Mouse (Mus musculus) spleen, postnatal 14 days (tissue): ENCODE measurements around the gene 2900026A02Rik.

Source experiments
- DNase-seq, 2 experiments: peaks; one replicate each; pipeline ENCODE4 v3.0.0; 2021 to 2022; ENCODE audit warnings: low spot score in 2 of 2

The 2900026A02Rik gene

DNA sequence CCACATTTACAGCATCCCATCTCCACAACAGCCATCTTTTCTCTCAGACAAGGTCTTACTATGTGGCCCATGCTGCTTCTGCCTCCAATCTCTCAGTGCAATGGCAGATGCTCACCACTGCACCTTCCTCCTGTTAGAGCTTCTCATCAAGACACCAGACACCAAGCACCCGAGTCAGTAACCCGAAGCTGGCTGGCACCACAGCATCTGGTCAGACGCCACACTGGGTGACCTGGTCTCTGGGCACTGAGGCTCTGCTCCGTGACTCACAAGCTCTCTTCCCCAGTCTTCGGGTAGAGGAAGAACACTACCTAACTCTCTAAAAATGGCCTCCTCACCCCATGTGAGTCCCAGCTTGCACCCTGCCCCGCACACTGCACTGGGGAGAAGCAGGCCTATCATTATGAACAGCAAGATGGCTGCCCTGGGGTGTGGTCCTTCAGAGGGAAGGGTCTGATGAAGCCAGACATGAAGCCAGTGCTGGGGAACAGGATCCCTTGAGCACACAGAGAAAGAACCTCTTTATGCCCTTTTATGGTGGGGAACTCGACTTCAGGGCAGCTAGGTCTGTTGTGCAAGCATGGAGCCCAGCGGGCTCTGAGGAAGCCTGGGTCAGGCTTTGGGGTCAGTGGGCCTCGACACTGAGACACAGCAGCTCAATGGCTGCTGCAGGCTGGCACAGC, 70.0 kb downstream of the 2900026A02Rik start:
- DNase-seq = no peak

DNA sequence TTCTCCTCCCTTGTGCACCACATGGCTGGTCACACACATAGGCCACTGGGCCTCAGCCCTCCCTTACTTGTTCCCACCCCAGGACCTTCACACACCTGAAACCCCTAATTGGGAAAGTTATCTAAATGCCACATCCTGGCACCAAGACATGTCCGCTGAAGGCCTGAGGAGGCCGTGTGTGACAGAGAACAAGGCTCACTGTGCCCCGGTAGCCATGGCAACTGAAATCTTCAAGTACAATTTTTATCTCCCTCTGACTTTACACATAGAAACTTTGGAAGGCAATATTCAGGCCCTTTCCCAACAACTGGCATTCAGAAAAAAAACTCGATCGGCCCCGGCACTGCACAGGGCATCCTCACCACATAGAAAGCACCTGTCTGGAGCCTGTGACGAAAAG, 72.0 kb downstream of the 2900026A02Rik start:
- DNase-seq = no peak

DNA sequence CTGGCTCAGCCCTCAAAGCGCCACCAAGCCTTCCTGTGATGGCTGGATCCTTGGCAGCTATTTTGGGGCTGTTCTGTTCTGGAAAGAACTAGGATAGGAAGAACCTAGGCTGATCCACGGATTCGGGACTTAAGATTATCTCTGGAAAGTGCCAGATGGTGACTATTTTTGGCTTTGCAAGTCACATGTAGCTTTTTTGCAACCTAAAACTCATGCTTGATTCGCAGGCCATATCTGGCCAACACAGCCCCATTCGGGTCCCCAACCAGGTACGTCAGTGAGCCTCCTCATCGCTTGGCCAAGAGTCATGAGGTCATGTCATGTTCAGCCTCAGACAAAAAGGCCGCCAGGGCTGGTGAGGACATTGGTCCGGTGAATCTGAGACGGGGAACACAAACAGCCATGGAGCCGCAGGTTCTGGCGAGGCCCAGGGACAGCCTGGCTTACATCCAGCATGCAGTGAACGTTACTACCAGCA, 73.0 kb downstream of the 2900026A02Rik start:
- no peak for DNase-seq

DNA sequence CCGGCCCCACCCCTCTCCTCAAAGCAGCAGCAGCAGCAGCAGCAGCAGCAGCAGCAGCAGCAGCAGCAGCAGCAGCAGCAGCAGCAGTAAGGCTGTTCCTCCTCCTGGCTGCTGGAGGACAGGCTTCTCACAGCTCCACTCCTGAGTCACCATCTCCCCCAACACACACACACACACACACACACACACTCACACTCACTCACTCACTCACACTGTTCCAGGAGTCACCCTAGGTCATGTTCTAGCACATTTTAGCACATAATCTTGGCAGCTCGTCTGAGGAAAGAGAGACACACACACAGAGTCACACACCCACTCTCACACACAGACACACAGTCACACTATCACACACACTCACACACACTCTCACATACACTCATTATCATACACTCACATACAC, 74.4 kb downstream of the 2900026A02Rik start:
- DNase-seq = no peak

DNA sequence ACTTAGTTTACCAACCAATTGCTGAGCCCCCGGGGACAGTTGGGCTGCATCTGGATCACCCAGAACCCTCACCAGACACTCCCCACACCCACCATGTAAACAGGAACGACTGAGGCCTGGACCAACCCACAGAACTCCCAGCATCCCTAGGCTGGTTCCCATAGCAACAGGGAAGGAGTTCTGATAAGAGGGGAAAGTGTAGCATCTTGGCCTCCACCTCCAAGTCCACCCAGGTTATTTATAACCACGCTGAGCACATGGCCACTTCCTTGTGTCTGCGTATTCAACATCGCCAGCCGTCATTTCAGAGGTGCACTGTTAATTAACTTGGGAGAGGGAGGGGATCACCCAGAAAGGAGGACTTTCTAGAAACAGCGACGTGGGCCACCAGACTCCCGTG, 75.9 kb downstream of the 2900026A02Rik start:
- no peak for DNase-seq

DNA sequence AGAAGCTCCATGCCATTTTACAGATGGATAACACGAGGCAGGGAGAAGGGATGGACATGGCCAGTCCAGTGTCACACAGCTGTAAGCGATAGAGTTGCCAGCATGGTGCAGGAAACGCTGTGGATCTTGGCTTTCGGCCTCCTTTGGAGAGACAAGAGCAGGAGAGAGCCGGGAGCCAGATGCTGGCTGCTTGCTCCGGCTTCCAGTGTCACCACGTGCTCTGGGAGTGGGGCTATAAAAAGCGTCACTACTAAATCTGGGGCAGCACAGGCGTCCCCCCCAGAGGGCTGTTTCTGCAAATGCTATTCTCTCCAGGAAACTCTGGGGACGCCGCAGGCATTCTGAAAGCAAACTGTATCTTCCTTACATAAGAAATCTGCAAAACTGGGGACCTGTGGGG, 78.5 kb downstream of the 2900026A02Rik start:
- DNase-seq = no peak

DNA sequence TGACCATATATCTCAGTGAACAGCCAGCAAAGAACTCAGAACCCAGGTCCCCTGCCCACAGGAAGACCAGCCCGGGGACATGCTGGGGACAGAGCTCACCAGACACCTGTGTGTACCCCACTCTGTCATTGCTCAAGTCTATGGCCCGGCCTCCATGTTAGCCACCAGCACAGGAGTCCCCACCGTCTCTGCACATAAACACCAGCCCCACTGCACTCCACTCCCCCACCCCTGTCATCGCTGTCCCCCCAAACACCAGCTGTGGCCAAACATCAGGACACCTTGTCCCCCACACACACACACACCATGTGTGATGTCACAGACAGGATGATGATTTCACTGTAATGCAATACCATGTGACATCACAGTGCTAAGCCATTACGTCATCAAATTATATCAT, 79.0 kb downstream of the 2900026A02Rik start:
- DNase-seq = no peak

DNA sequence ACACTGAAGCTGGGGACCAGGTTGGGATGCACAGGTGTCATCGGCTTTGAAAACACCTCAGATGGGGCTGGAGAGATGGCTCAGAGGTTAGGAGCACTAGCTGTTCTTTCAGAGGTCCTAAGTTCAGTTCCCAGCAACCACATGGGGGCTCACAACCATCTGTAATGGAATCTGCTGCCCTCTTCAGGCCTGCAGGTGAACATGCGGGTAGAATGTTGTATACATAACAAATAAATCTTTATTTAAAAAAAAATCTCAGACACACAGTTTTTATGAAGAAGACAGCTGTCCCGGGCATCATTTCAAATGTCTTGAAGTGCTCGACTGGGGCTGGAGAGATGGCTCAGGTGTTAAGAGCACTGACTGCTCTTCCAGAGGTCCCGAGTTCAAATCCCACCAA, 80.2 kb downstream of the 2900026A02Rik start:
- no peak for DNase-seq

DNA sequence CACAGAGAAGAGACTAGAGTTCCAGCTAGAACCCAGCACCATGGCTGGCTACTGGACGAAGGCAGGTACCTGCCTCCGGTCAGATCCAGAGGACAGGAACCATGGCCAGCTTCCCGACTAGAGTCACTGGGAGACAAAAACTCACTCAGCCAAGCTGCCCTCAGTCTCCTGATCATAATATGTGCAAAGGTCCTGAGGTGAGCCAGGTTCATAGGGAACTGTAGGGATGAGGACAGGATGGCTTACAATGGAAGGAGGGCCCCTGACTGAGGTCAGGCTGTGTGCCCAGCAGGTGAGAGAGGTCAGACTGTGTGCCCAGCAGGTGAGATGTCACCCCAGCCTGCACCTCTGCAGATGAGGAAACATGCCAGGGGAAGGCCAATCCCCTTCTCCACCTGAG, 81.0 kb downstream of the 2900026A02Rik start:
- no peak for DNase-seq

DNA sequence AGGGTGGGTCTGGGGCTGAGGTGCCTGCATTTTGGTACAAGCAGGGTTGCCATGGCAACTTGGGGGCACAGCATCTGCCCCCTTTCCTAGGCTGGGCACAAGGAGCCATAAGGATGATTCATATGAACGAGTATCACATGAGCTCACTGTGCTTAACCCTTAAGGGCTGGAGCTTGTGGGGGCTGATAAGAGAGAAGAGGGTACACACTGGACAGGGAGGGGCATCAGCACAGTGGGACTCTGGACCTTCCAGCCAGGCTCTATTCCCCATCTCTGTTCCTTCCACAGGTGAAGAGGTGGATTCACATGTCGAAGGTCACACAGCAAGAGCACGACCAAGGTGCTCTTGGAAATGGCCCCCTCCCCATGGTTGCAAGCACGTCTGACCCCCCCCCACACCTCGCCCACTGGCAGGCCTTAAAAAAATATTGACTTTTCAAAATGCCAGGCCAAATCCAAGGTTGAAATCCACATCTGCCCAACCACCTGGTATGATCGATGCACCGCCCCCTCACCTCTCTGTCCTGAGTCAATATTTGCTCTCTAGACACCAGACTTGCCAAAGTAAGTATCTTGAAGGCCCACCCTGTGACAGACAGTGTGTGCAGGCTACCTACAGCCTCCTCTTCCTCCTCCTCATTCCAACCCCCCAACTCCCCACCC, 81.8 kb downstream of the 2900026A02Rik start:
- DNase-seq = no peak

DNA sequence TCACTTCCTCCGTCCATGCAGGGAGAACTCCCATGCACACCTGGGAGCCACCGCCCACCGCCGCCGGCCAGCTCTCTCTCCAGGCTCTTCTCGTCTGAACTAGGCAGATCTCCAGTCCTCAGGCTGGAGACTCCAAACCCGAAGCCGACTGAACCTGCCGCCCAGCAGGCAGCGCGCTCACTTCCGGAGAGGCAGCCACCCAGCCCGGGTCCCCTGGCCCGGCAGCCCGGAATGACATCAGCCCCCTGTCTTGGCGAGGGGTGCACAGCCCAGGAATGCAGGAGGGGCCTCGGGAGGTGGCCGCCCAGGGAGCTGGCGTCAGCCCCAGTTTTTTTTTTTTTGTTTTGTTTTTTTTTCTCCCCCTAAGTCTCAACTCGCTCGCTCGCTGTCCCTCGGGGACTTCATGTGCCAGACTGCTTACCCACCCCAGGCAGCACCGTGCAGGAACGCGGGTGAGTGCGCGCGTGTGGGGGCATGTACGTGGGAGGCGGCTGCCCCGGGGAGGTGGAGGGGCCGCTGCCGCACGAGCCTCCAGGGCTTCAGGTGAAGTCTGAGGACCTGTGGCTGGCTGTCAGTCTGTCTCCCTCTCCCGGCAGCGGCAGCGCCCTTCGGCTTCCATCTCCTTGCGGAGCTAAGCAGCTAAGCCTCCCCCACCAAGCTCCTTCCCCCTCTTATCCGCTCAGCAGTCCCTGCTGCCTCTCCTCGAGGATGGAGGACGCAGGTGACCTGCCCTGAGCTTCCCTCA, 82.5 kb downstream of the 2900026A02Rik start:
- DNase-seq = peak in 1 of 2 experiments; percentile 16

DNA sequence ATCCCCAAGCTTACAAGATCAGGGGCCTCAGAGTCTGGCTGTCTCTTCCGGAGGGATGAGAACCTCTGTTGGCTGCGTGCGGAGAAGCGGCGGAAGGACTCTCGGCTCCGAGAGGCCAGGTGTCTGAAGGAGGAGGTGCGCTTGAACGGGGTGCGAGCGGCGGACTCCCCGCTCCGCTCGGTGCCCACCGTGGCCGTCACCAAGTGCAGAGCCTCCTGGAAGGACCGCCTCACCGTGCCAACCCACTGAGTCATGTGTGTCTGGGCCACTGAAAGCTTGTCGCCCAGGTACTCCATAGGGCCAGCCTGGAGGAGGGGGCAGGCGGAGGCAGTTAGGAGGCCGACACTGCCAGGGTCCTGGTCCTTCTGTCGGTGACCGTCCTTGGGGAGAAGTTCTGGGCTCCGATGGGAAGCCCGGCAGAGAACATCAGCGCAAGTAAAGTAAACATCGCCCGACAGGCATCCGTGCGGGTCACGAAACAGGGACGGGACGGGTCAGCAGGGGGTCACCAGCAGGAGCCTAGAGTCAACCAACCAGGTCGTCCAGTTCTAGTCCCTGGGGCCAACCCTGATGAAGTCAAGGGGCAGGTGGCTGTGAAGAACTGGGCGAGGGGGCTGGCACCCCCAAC, 83.2 kb downstream of the 2900026A02Rik start:
- no peak for DNase-seq

DNA sequence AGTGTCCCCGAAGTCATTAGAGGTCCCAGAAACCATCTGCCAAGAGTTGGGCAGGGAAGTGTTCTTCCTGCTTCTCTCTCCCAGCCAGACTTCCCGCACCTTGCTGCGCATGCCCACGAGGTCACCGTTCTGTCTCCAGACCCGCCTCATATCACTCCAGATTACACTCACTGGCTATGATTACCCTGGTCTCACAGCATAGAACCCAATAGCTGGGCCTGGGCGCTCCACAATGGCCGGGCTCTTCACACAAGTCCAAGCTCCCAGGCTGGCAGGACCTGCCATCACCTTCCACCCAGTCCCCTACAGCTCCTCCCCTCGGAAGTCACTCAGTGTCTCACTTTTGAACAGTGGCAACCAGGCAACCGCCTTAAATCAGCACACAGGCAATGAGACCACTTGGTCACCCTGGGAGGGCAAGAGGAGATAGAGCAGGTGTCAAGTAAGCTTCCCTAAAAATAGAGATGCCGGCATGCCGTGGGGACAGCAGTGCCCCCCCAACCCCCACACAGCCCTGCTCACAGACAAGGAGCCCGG, 84.0 kb downstream of the 2900026A02Rik start:
- no peak for DNase-seq

DNA sequence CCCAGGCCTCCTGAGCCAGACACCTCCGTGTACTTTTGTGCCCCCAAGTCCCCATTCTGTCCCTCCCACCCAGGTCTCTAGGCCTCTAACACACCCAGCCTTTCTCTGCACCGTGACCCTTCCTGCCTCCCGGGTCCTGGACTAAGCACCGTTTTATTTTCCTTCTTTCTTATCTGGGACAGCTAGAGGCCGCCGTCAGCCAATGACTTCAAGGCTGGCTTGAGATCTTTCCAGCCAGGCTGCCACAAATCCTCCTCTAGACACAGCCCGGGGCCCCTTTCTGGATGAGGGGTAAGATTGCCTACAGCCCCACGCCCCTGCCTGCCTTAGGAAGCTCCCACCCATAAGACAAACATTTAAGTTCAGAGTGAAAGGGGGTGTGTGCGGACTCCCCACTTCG, 85.5 kb downstream of the 2900026A02Rik start:
- DNase-seq = no peak

DNA sequence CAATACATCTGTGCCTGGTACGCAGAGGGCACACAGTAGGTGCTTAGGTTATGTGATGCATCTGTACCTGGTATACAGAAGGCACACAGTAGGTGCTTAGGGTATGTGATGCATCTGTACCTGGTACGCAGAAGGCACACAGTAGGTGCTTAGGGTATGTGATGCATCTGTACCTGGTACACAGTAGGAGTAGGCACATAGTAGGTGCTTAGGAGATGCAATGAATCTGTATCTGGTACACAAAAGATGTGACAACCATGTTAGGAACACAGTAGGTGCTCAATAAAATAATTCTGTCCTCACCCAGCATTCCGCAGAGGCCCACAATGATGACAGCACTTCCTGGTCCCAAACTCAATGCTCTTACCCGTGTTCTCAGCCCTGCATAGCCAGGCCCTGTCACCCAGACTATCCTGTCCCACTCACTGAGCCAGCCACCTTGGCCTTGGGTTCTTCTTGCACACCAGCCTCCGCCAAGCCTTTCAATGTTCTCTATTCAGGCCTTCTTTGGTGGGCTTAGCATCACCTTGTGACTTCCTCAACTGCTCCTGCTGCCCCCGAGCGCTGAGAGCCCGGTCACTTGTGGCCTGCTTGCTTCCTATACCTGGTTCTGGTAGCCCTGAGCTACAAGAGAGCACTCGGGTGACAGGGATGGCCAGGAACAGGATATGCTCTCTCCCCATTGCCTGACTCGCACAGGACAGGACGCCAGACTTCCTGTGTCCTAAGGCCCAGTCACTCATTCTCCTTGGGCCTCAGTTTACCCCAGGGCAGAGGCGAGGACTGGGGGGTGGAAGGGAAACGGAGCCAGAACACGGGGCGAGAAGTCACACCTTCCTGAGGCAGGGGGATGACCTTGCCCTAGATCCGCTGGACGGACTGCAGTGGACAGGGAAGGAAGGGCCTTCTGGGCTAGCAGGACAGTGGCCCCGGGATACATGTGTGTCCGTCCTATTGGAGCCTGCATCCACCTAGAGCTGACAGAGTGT, 87.0 kb downstream of the 2900026A02Rik start:
- DNase-seq = no peak

DNA sequence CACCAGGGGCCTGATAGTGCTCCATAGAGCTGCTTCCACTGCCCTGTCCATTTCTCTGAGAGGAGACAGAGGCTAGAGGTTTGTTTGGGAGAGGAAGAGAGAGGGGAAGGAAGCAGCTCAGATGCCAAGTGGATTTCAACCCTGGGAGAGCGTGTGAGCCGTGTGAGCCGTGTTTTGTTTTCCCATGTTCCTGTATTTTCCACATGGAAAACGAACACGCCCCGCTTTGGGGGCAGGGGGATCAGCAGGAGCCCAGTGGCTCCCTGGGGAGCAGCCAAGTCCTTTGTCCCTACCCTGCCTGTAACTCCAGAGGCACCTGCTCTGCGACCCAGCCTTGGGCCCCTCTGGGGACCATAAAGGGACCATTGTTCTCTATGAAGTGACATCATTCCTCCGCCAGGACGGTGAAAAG, 88.0 kb downstream of the 2900026A02Rik start:
- DNase-seq = no peak

DNA sequence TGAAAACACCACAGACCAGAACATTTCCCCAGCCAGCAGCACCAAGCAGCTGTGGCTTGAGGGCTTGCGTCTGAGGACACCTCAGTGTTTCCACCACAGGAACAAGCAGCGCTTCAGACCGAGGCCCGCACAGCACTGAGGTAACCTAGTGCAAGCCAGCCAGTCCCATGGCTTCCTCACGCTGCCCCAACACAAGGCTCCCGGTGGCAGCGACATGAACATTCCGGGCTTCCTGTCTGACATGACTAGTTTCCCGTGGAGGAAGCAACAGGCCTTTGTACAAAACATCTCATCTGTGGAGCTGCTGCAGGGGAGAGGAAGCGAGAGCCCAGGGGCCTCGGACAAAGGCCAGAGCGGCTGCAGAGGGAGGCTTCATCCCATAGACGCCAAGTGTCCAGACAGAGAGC, 88.4 kb downstream of the 2900026A02Rik start:
- DNase-seq = no peak

DNA sequence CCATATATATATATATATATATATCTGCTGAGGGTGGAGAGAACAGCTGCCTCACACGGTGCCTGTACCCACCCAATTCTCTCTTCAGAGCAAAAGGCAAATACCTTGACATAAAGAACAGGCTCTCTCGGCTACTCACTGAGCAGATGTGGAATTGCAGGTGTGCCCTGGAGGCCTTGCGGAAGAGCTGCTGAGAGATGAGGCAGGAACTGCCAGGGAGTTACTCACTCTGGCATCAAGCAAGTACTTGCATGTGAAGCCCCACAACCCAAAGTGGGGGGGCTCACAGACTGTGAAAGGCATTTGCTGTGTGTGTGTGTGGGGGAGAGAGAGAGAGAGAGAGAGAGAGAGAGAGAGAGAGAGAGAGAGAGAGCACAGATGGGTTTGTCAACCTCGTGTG, 92.6 kb downstream of the 2900026A02Rik start:
- no peak for DNase-seq

DNA sequence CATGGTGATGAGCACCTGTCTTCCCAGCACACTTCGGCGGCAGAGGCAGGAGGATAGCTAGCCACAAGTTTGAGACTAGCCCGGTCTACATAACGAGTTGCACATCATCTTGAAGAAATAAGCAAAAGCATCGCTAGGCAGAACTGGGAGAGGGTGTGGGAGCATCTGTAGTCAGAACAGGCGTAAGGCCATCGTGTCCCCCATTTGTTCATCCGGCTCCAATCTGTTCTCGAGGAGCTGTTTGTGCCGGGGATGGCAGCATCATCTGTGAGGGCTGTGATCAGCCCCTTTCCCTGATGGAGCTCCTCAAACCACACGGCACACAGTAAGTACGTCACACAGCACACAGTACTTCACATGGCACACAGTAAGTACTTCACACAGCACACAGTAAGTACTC, 94.6 kb downstream of the 2900026A02Rik start:
- no peak for DNase-seq

DNA sequence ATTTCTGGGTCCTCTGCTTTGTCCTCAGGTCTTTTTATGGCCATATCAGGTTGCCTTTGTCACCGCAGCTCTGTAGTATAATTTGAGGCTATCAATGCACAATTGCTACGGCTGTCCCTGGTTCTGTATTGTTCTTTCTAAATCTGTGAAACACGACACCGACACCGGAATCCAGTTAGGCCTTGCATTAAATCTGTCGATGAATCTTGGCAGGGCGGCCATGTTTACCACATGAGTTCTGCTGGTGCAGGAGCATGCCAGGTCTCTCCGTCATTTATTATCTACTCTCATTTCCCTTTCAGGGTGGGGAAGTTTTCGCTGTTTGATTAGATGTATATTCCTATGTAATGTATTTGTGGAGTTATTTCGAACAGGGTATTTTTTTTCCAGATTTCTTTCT, 97.3 kb downstream of the 2900026A02Rik start:
- no peak for DNase-seq
